Mouse (Mus musculus): ENCODE results near the gene Wdr45b.
"Not testable (repeated sequence)": the region's sequence is repeated elsewhere in the genome, so short reads cannot be mapped to it uniquely, and the experiment has no call there.

Gene Wdr45b

DNA sequence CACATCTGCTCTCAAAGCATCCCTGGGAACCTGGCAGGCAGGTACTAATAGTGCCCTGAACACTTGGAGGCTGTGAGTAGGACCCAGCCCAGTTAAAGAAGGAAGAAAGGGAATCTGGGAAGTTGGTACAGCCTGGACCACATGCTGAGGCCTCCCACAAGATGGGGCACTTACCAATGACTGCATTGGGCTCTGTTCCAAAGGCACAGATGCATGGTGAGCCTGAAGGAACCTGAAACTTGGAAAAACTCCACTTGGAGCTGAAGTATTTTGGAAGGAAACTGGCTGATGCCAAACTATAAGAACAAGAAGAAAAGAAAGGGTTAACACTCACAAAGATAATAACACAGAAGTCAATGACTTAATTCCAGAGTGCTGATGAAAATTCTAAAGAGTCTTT, 25.6 kb downstream of the Wdr45b start:
- DNase-seq (ENCODE audit: low read depth, low spot score): no peak

DNA sequence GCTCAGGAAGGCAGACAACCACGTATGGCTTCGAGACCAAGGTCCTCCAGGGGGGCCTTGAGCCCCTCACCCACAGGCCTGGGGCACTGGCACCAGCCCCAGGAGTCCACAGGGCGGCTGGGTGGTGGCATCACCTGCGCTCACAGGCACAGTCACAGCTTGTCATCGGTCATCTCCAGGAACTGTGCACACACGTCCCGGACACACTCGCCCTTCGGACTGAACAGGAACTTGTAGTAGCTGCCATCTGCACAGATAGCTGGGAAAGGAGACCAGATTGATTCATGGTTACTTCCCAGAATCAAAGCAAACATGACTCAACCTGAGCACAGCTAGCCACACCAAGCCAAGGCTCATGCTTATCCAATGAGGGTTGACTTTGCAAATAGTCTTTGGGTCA, 26.0 kb downstream of the Wdr45b start:
- no peak for DNase-seq (ENCODE audit: low read depth, low spot score)

DNA sequence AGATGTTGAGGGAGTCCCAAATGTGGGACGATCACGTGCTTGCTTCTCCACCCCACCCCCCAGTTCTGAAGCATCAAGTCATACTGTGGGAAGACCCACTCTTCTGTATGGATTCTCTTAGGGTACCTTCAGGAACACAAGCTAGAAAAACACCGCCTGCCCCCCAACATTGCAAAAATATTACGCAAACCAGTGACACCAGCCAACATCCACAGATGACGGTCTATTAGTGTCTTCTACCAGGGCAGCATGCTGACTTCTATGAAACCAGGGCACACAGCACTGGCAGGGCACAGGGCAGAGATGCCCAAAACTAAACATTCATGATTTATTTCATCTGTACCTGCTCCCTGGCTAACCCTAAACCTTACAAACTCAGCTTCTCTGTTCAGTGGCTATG, 27.6 kb downstream of the Wdr45b start:
- no peak for DNase-seq (ENCODE audit: low read depth, low spot score)

DNA sequence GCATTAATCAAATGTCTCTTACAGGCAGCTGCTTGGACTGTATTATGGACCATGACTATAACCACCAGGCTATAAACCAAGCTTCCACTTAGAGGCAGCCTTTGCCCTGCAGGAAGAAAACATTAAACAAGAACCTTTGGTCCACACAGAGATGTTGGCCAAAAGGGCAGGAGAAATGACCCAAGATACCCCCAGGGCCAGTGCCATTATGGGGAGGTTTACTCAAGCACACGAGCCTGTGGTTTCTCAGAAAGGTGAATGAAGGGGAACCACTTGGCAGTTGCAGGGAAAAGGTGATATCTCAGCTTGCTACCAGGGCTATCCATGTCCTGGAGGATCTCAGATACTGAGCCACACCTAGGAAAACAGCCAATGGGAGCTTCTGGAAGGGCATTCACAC, 28.2 kb downstream of the Wdr45b start:
- no peak for DNase-seq (ENCODE audit: low read depth, low spot score)

DNA sequence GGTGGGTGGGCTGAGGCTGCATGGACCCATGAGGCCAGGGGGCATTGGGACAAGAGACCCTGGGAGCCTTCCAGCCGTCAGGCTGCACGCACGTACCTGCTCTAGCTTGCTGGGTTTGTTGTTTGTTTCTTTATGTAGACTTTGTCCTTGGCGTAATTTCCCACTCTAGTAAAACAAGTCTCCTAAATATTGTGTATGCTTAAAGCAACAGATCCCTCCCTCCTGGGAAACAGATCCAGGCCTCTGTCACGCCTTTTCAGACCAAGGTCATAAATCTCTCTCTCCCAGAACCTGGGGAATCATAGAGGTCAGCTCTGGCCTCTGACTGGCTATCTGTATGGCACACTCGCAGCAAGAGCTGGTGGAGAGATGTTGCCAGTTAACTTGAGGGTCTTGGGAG, 46.5 kb downstream of the Wdr45b start:
- not testable (repeated sequence) for DNase-seq (ENCODE audit: low read depth, low spot score)

DNA sequence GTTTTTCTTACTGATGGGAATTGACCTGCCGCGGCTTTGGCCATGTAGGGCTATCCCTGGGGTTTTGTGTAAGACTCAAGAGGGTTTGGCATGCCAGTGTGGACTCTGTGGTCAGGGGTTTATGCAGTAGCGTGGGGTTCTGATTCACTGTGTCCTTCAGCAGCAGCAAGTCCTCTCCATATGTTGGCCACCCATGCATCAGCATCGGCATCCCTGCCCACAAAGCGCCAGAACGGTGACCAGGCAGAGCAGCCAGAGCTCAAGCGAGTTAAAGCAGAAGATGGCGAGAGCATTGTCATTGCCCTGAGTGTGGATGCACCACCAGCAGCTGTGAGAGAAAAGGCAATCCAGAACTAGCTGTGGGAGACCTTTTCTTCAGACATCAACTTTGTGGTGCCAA, 47.6 kb downstream of the Wdr45b start:
- no peak for DNase-seq (ENCODE audit: low read depth, low spot score)

DNA sequence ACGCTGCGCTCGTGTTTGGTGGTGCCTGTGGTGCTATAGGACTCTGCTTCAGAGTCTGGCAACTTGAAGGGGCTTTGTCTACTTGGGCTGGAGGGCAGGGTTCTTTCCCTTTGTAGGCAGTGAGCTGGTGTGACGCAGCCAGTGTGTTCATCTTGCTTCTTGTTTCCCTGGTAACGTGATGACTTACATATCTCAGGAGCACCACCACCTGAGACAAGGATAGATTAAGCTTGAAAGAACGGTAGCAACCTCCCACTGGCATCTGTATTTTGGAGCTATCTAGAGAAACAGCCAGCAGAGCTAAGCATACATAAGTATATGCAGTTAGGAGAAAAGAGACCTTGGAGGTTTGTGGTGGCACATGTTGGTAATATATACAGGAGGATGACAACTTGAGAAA, 48.9 kb downstream of the Wdr45b start:
- DNase-seq (ENCODE audit: low read depth, low spot score): no peak

DNA sequence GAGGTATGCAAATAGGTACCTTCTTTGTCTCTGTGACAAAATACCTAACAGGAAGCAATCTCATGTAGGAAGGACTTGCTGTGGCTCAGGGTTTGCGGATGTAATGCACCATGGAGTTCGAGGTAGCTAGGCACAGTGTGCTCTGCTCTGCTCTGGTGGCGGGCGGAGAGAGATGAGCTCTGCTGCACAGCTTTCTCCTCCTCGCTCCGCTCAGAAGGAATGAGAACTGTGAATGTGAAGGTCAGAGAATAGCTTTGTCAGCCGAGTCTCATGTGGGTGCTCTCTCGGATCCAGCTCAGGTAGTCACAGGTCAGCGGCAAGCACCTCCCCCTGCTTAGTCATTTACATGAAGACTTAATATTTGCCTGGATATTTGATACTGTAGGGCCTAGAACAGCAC, 54.0 kb downstream of the Wdr45b start:
- DNase-seq (ENCODE audit: low read depth, low spot score): no peak

DNA sequence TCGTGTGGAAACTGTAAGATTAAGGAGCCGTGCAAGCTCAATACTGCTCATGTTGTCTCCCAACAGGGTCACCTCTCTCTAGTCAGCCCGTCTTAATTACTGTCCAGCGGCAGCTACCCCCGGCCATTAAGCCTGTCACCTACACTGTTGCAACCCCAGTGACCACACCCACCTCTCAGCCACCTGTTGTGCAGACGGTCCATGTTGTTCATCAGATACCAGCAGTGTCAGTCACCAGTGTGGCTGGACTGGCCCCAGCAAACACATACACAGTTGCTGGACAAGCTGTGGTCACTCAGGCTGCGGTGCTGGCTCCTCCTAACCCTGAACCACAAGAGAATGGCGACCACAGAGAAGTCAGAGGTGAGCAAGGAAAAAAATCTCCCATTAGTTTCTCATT, 55.8 kb downstream of the Wdr45b start:
- no peak for DNase-seq (ENCODE audit: low read depth, low spot score)

DNA sequence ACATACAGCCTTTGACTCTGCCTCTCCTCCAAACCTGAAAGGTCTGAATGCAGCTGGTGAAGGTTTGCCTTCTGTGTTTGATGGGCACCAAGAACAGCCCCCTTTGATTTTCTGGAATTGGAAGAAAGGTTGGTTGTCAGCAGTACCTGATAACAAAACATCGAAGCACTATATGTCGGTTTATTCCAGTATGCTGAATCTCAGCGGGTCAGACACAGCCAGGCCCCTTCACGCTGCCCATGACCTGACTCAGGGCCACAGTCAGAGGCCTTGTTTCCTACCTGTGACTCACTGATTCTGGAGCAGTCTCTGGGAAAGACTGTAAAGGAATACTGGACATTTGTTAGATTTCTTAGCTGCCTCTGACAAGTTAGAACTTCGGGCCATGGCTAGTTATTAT, 59.5 kb downstream of the Wdr45b start:
- DNase-seq (ENCODE audit: low read depth, low spot score): no peak

DNA sequence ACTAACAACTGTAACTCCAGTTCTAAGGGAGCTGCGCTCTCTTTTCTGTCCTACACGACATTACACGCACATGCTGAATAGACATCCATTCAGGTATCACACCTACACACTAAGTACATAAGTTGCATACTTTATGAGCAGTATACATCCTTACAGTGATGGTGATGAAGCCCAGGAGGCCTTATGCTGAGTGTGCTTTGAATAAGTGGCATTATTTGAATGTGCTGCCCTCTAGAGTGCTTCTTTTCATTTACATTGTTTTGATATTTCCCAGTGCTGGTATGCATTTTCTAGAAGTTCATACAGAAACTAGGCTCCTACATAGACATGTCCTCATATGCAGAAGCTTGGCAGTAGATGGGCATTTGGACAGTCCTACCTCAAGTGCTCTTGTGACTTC, 64.4 kb downstream of the Wdr45b start:
- no peak for DNase-seq (ENCODE audit: low read depth, low spot score)

DNA sequence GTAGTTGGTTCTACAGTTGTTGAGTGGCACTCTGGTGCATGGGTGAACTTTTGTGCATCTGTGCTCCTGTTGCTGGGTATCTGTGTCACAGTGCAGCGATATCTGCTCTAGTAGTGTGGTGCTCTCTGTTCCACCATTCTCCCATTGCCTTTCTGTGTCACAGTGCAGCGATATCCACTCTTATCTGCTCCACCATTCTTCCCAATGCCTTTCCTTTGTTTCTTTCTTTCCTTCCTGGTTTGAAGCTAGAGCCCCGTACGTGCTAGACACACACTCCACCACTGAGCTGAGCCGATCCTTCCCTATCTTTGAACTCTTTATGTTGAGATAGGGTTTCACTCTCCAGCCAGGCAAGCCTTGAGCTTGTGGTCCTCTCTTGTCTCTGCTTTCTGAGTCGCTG, 71.3 kb downstream of the Wdr45b start:
- DNase-seq (ENCODE audit: low read depth, low spot score): no peak

DNA sequence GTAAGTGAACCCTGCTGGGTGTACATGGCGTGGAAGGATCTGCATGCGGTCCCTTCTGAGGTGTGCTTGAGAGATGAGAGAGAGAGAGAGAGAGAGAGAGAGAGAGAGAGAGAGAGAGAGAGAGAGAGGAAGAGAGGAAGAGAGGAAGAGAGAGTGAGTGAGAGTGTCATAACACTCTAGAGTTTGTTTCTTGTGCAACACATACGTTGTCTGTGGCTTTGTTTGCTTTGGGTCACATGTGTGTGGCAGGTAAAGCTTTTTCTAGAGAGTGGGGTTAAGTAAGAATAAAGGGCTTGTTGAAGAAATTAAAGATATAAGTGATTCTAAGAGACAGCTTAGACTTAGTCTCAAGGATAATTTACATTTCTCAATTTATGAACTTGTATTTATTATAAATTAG, 76.2 kb downstream of the Wdr45b start:
- no peak for DNase-seq (ENCODE audit: low read depth, low spot score)

DNA sequence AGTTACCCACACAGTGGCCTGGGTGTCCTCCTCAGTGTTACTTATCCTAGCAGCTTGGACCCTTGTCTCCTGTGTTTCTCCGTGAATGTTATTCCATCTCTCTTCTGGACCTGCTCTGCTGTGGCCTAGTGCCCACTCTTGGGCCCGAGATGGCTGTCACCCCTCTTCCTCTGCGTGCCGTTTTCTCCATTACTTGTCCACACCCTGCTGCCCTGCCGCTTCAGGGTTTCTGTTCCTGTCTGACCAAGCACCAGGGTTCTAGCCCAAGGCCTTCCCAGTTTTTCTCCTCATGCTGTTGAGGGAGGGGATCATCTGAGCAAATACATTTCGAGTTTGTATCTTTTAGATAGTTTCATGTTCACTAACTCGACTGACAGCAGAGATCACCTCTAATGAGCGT, 76.7 kb downstream of the Wdr45b start:
- DNase-seq (ENCODE audit: low read depth, low spot score): no peak

All from retina, adult 2 months (tissue).